Mouse (Mus musculus): Measurements from ENCODE around the gene Klra7.
"Not testable (repeated sequence)": the region's sequence is repeated elsewhere in the genome, so short reads cannot be mapped to it uniquely, and the experiment has no call there.

Klra7 gene

GRCm38 (mm10) chr6:130233222-130233621 lies at the start of gene Klra7:
TSS of gene Klra7 (minus strand) at chr6:130233322.
- DNase-seq, result no peak

- not testable (repeated sequence) for DNase-seq
These were observed 48.7 kb upstream of the Klra7 start, which contains the start of gene Klra10 for GRCm38 (mm10) chr6:130281828-130282227. TSS of gene Klra10 (minus strand) at chr6:130281928.

- DNase-seq, result no peak
These were observed 22.2 kb upstream of the Klra7 start for GRCm38 (mm10) chr6:130255326-130255725.

- DNase-seq, result no peak
These were observed 4.4 kb upstream of the Klra7 start for GRCm38 (mm10) chr6:130237536-130237935.

GRCm38 (mm10) chr6:130236635-130237034 lies 3.5 kb upstream of the Klra7 start:
- DNase-seq, result no peak

- DNase-seq, result not testable (repeated sequence)
These were observed 35.7 kb downstream of the Klra7 start for GRCm38 (mm10) chr6:130197453-130197852.

- not testable (repeated sequence) for DNase-seq
These were observed 40.1 kb downstream of the Klra7 start, which contains the start of gene Klra9 for GRCm38 (mm10) chr6:130193012-130193411. TSS of gene Klra9 (minus strand) at chr6:130193112.

Measured in thymus, postnatal 25 days (tissue).